Mouse (Mus musculus): ENCODE measurements around the gene Pjvk.

DNA sequence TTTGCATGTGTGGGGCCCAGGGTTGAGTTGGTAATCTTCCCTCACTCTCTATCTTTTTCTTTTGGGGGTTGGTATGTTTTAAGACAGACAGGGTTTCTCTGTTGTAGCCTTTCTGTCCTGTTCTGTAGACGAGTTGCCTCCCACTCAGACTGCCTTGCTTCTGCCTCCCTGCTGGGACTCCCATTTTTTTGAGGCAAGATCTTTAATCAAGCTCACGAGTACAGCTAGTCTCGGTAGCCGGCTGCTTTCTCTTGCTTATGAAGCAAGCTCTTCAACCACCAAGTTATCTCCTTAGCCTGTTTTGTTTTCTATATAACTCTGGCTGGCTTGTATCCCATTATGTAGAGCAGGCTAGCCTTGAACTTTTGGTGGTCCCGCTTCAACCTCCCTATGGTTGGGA is 45.5 kb downstream of the Pjvk start:
- no peak for TF ChIP-seq CHD2 (IDR thresholded peaks at IDR 0.05; ENCODE audit: low read depth, low read length)
- TF ChIP-seq HCFC1 (IDR thresholded peaks at IDR 0.05; ENCODE audit: borderline replicate concordance, insufficient read depth, low read length): no peak

Measured in ES-E14 (cell line).